Mouse (Mus musculus) forebrain, embryonic 11.5 days (tissue): ENCODE data around the gene Dnajb8. TPM values are rescaled to one million over a fixed set of nuclear protein-coding genes. Genes with fewer than 3 reads are reported as not detected.

Experiments
- ATAC-seq: fragments of 200-750 bp; cut with Nextera tagmentation; replicated peaks from 2 replicates; pipeline ENCODE4 v1.8.0; 2017; ENCODE audit warnings: moderate TSS enrichment; ENCODE audit not compliant: low FRiP score
- DNase-seq: peaks from one replicate; pipeline ENCODE4 v3.0.0-alpha.2; 2017; ENCODE audit warnings: low spot score
- H3K27ac ChIP-seq: fragments of 300-500 bp; sonication (generic); 2 replicates; pipeline ENCODE4 v1.5.1; 2014; ENCODE audit warnings: low read depth, low read length
- H3K27me3 ChIP-seq: fragments of 300-500 bp; sonication (generic); 2 replicates; pipeline ENCODE4 v1.6.1; 2014; ENCODE audit warnings: mild to moderate bottlenecking, low read length, mixed read lengths; ENCODE audit not compliant: control insufficient read depth, insufficient read depth
- H3K36me3 ChIP-seq: fragments of 300-500 bp; sonication (generic); 2 replicates; pipeline ENCODE4 v1.6.1; 2014; ENCODE audit warnings: mild to moderate bottlenecking, low read length, moderate library complexity, mixed read lengths; ENCODE audit not compliant: control insufficient read depth, insufficient read depth
- H3K4me1 ChIP-seq: fragments of 300-500 bp; sonication (generic); replicated peaks from 2 replicates; pipeline ENCODE4 v1.6.1; 2014; ENCODE audit warnings: low read length, mixed read lengths; ENCODE audit not compliant: control insufficient read depth, insufficient read depth
- H3K4me2 ChIP-seq: fragments of 300-500 bp; sonication (generic); 2 replicates; pipeline ENCODE4 v1.6.1; 2014; ENCODE audit warnings: low read depth, mild to moderate bottlenecking, low read length, moderate library complexity, mixed read lengths; ENCODE audit not compliant: severe bottlenecking
- H3K4me3 ChIP-seq: fragments of 300-500 bp; sonication (generic); 2 replicates; pipeline ENCODE4 v1.5.1; 2014; ENCODE audit warnings: low read depth, low read length
- H3K9ac ChIP-seq: fragments of 300-500 bp; sonication (generic); 2 replicates; pipeline ENCODE4 v1.6.1; 2014; ENCODE audit warnings: low read length
- H3K9me3 ChIP-seq: fragments of 300-500 bp; sonication (generic); 2 replicates; pipeline ENCODE4 v1.6.1; 2016; ENCODE audit warnings: low read length, mixed read lengths; ENCODE audit not compliant: control insufficient read depth
- WGBS: fragments of 180-500 bp; shearing (Covaris S2); extraction: QIAGEN DNeasy Blood & Tissue Kit; methylation state at CpG from one replicate; pipeline ENCODE4 v1.1.7; 2014; 5-methylcytosine and 5-hydroxymethylcytosine counted together
- polyA plus RNA-seq: library from polyadenylated mRNA; unstranded; fragments of >200 nt; fragmentation: Nextera tagmentation; extraction: Ambion mirVana; gene quantifications from 2 replicates; pipeline ENCODE4 v1.2.1, GENCODE M21; 2014

The Dnajb8 gene
- polyA plus RNA-seq, 1 experiment from 2014 or later = not detected

DNA sequence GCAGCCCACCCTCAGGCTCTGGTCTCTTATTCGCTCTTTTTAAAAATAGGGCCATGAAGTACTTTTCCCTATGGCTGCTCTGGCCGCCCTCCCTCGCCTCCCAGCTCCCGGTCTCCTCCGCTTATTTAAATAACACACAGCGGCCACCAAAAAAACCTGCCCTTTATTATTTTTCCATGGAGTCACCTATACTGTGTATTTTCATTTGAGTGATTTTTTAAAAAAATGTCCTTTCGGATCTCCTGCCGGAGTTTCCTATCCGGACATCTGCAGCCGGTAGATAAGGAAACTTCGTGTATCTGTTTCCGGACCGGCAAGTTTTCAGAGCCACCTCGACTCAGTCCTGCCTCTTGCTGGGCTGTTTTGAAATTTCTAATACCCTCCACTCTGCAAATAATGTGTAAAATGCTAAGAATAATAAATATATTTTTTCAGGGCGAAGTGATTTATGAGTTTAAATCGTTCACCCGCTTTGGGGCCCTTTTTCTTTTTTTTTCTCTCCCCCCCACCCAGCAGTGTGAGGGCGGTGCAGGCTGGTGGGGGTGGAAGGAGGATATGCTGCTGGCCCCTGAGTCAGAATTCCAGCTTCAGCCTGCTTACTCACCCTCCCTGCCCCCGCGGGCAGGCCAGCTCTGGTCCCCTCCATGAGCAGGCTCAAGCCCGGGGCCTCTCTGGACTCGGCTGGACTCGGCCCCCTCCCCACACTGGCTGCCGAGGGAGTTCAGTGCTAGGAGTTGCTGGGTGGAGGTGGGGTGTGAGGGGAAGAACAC lies 19.0 kb upstream of the Dnajb8 start:
- Histone ChIP-seq H3K4me3 (no peak overlapping the region), H3K9me3 (no peaks in the 10 kb centered on the region), H3K27me3 (peaks cover 89% of the 10 kb centered on the region), H3K27ac (no peak overlapping the region), H3K4me1 (peaks cover 8% of the 10 kb centered on the region), H3K9ac (no peak overlapping the region), H3K36me3 (no peaks in the 10 kb centered on the region), H3K4me2 (no peak overlapping the region)
- DNase-seq = peak; percentile 58
- ATAC-seq = no peak
- 1% methylated on average over 24 of the region's 24 CpGs for WGBS

DNA sequence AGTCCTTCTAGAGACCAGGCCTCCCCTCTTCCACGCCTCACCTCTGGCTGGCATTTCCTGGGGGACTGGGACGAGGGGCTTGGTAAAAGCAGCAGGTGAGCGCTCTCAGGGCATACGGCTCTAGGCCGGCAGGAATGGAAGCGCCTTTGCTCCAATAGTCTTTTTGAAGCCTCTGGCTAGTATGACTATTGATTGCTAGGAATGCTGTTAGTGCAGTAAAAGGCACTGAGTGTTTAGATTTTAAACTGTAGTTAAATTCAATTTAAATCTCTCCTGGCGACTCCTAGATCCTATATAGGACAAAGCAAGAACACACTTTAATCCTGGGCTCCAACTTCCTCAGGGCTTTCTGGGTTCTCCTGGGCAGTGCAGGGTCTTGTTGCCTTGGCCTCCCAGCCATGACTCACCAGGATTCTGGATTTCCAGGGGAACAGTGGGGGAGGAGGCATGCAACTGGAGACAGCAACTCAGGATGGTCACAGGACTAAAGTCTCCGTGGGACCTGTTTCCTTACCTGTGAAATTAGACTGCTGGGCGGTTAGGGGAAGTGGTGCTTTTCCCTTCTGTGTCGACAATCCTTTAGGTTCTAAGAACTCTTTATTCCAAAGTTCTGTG lies 18.2 kb upstream of the Dnajb8 start:
- Histone ChIP-seq H3K4me2 (no peak overlapping the region), H3K4me1 (0 out of 2 replicates have a peak, but pooled peaks cover 3% of the 10 kb centered on the region), H3K36me3 (no peaks in the 10 kb centered on the region), H3K9ac (no peak overlapping the region), H3K27ac (no peak overlapping the region), H3K27me3 (peaks cover 81% of the 10 kb centered on the region), H3K9me3 (no peaks in the 10 kb centered on the region), H3K4me3 (no peak overlapping the region)
- DNase-seq (no peak), ATAC-seq (no peak)
- WGBS = 3% methylated on average over 10 of the region's 10 CpGs

DNA sequence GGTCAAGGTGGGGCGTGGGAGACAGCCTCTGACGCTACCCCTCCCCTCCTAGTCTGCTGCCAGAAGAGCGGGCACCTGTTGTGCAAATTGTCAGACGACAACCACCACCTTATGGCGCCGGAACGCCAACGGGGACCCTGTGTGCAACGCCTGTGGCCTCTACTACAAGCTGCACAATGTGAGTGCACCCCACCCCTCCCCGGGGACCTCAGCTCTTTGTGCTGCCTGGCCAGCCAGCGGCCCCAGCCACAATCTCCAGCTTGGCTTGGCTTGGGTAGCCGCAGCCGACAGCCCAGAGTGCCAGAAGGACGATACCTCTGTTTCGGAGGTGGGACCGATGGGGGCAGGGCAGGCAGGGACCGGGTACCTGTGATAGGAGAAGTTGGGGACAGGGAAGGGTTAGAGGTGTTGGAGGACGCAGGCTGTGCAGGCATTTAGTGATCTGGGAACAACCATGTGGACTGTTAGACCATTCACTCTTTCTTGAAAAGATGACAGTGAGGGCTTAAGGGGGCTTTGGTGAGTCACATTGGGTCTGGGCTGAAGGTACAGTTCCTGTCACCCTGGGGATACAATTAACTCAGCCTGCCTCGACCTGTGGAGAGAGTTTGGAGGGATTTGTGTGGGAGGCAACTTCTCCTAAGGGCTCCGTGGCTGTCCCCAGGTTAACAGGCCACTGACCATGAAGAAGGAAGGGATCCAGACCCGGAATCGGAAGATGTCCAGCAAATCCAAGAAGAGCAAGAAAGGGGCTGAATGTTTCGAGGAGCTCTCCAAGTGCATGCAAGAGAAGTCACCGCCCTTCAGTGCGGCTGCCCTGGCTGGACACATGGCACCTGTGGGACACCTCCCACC lies 17.3 kb upstream of the Dnajb8 start:
- H3K27me3 ChIP-seq = peaks cover 72% of the 10 kb centered on the region
- no peak overlapping the region for H3K4me3 ChIP-seq
- no peak overlapping the region for H3K4me2 ChIP-seq
- DNase-seq (no peak), ATAC-seq (0 out of 2 replicates have a peak, but pooled peaks have one; percentile 21)
- no peaks in the 10 kb centered on the region for H3K36me3 ChIP-seq
- H3K9ac ChIP-seq = no peak overlapping the region
- H3K9me3 ChIP-seq = no peaks in the 10 kb centered on the region
- no peaks in the 10 kb centered on the region for H3K4me1 ChIP-seq
- WGBS = 5% methylated on average over 25 of the region's 25 CpGs
- no peak overlapping the region for H3K27ac ChIP-seq

DNA sequence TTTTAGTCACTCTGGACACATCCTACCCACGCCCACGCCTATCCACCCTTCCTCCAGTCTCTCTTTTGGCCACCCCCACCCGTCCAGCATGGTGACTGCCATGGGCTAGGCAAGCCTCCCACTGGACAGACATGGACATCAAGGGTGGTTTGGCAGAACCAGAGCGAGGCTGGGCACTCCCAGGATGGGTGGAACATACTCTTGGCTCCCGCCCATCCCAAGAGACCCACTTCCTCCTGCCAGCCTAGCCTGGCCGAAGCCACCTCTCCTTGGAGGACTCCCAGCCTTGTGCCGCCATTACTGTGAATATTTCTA lies 16.7 kb upstream of the Dnajb8 start:
- Histone ChIP-seq H3K27me3 (peaks cover 66% of the 10 kb centered on the region), H3K4me1 (no peaks in the 10 kb centered on the region), H3K4me2 (no peak overlapping the region), H3K9ac (no peak overlapping the region), H3K36me3 (no peaks in the 10 kb centered on the region), H3K27ac (no peak overlapping the region), H3K9me3 (no peaks in the 10 kb centered on the region), H3K4me3 (no peak overlapping the region)
- WGBS = 18% methylated on average over 7 of the region's 7 CpGs
- no peak for ATAC-seq
- no peak for DNase-seq

DNA sequence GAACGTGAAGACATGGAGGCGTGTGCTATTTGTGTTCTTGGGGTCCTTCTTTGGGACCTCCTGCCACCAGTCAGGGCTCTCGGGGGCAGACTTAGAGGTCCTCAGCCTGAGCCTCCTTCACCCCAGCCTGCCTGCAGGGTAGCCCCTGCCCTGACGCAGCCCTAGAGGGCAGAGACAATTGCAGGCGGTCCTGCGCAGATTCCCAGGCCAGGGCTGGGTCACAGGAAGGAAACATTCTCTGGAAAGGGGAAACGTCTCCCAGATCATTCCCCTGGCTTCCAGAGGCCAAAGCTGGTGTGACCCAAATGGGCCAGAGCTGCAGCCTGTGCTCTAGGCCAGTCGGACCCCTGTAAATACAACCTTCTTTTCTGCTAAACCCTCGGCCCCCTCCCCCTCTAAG lies 16.1 kb upstream of the Dnajb8 start:
- WGBS = 10% methylated on average over 9 of the region's 9 CpGs
- no peaks in the 10 kb centered on the region for H3K9me3 ChIP-seq
- H3K4me2 ChIP-seq = no peak overlapping the region
- DNase-seq (no peak), ATAC-seq (no peak)
- H3K9ac ChIP-seq = no peak overlapping the region
- H3K36me3 ChIP-seq = no peaks in the 10 kb centered on the region
- H3K4me1 ChIP-seq = no peaks in the 10 kb centered on the region
- no peak overlapping the region for H3K27ac ChIP-seq
- no peak overlapping the region for H3K4me3 ChIP-seq
- peaks cover 61% of the 10 kb centered on the region for H3K27me3 ChIP-seq

DNA sequence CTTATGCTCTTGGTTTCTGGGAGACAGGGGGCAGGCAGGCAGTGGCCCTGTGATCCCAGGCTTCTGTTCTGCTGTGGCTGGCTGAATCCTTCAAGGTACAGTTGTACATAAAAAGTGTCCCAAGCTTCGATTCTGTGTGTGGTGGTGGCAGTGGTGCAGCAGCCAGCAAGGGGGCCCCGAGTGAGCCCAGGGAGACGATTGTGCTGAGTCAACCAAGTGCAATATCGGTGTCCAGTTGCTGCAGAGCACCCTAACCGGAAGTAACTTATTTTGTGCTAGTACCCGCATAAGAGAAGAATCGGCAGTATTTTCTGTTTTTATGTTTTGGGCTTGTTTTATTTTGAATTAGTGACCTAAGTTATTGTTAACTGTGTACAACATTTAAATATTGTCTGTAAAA lies 15.5 kb upstream of the Dnajb8 start:
- H3K27ac ChIP-seq = no peak overlapping the region
- 42% methylated on average over 7 of the region's 7 CpGs for WGBS
- no peak overlapping the region for H3K4me2 ChIP-seq
- no peak overlapping the region for H3K4me3 ChIP-seq
- no peak overlapping the region for H3K9ac ChIP-seq
- peaks cover 54% of the 10 kb centered on the region for H3K27me3 ChIP-seq
- no peaks in the 10 kb centered on the region for H3K9me3 ChIP-seq
- DNase-seq = no peak
- ATAC-seq = no peak
- H3K36me3 ChIP-seq = no peaks in the 10 kb centered on the region
- H3K4me1 ChIP-seq = no peaks in the 10 kb centered on the region

DNA sequence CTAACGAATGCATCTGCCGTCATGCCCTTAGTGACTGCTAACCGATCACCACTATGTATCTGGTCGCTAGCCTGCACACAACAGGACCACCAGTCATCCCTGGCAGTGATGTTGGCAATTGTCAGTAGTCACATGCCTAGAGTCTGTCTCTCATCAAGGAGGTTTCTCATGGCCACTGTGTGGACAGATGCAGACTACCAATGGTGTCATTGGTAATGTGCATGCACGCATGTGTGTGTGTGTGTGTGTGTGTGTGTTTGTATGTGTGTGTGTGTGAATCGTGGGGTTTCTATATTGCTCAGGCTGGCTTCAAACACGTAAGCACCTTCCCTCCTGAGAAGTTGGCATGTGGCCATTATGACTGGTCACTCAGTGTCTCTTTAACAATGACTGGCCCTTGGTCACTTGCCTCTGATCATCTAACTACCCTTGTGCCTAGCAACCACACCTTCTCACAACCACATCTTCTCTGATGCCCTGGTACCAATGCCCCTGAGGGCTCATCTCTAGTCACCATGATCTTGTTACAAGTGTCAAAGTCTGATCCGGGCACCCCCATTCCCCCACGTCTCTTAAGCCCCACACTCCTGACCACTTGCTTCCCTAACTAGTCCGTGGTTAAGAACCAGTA lies 14.6 kb upstream of the Dnajb8 start:
- no peak for ATAC-seq
- H3K4me3 ChIP-seq = no peak overlapping the region
- no peak overlapping the region for H3K4me2 ChIP-seq
- no peaks in the 10 kb centered on the region for H3K36me3 ChIP-seq
- H3K4me1 ChIP-seq = no peaks in the 10 kb centered on the region
- peaks cover 46% of the 10 kb centered on the region for H3K27me3 ChIP-seq
- no peak overlapping the region for H3K27ac ChIP-seq
- no peak overlapping the region for H3K9ac ChIP-seq
- no peak for DNase-seq
- H3K9me3 ChIP-seq = no peaks in the 10 kb centered on the region
- 86% methylated on average over 10 of the region's 10 CpGs for WGBS

DNA sequence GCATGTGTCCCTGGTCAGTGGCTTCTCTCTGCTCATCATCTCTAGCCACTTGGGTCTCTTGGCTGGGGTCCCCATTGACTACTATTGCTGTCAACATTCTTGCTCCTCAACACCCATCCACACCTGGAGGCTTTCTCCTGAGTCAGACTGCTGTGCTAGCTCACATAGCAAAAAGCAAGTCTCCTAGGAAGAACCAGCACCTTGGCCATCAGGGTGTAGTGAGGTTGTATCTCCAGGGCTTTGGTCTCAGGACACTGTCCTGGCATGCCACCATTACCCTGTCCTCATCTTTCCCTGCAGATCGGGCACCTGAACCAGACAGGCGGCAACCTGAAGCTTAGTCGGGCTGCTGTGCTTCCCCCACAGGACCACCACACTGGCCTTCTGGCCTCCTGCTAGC lies 13.7 kb upstream of the Dnajb8 start:
- Histone ChIP-seq H3K9ac (no peak overlapping the region), H3K27me3 (peaks cover 40% of the 10 kb centered on the region), H3K4me2 (no peak overlapping the region), H3K27ac (no peak overlapping the region), H3K4me3 (no peak overlapping the region), H3K9me3 (no peaks in the 10 kb centered on the region), H3K4me1 (no peaks in the 10 kb centered on the region), H3K36me3 (no peaks in the 10 kb centered on the region)
- ATAC-seq (no peak), DNase-seq (no peak)
- WGBS = 95% methylated on average over 3 of the region's 3 CpGs
